Mouse (Mus musculus): Measurements from ENCODE around the gene Clrn1. TPM values are rescaled to one million over a fixed set of nuclear protein-coding genes. Genes with fewer than 3 reads are reported as not detected.

Gene Clrn1
- polyA plus RNA-seq, 1 experiment from 2014 or later, result 0.08 TPM

- Histone ChIP-seq H3K27ac (ENCODE audit: low read length) (no peak overlapping the region), H3K9me3 (ENCODE audit: control insufficient read depth, low read length) (no peaks in the 10 kb centered on the region), H3K27me3 (ENCODE audit: control insufficient read depth, insufficient read depth, low read depth, low read length) (no peaks in the 10 kb centered on the region), H3K4me3 (ENCODE audit: low read length) (no peak overlapping the region), H3K4me2 (ENCODE audit: low read depth, low read length) (no peak overlapping the region), H3K4me1 (replicated peaks; ENCODE audit: control insufficient read depth, insufficient read depth, low read length) (no peaks in the 10 kb centered on the region), H3K36me3 (ENCODE audit: control insufficient read depth, insufficient read depth, low read length) (no peaks in the 10 kb centered on the region), H3K9ac (ENCODE audit: low read length) (no peak overlapping the region)
- ATAC-seq (ENCODE audit: low read depth), result no peak
- 33% methylated on average over 1 of the region's 1 CpGs for WGBS
Measured at GRCm38 (mm10) chr3:58843415-58843814, 41.7 kb downstream of the Clrn1 start.

GRCm38 (mm10) chr3:58833442-58834160 lies 51.5 kb downstream of the Clrn1 start:
- no peak for ATAC-seq (ENCODE audit: low read depth)
- no peak overlapping the region for H3K4me2 ChIP-seq (ENCODE audit: low read depth, low read length)
- no peaks in the 10 kb centered on the region for H3K4me1 ChIP-seq (replicated peaks; ENCODE audit: control insufficient read depth, insufficient read depth, low read length)
- H3K27me3 ChIP-seq (ENCODE audit: control insufficient read depth, insufficient read depth, low read depth, low read length), result no peaks in the 10 kb centered on the region
- H3K27ac ChIP-seq (ENCODE audit: low read length), result no peak overlapping the region
- H3K4me3 ChIP-seq (ENCODE audit: low read length), result no peak overlapping the region
- no peaks in the 10 kb centered on the region for H3K9me3 ChIP-seq (ENCODE audit: control insufficient read depth, low read length)
- H3K36me3 ChIP-seq (ENCODE audit: control insufficient read depth, insufficient read depth, low read length), result no peaks in the 10 kb centered on the region
- no peak overlapping the region for H3K9ac ChIP-seq (ENCODE audit: low read length)
- 82% methylated on average over 5 of the region's 5 CpGs for WGBS

GRCm38 (mm10) chr3:58832888-58833287 lies 52.3 kb downstream of the Clrn1 start:
- Histone ChIP-seq H3K4me2 (ENCODE audit: low read depth, low read length) (no peak overlapping the region), H3K27ac (ENCODE audit: low read length) (no peak overlapping the region), H3K9me3 (ENCODE audit: control insufficient read depth, low read length) (no peaks in the 10 kb centered on the region), H3K27me3 (ENCODE audit: control insufficient read depth, insufficient read depth, low read depth, low read length) (no peaks in the 10 kb centered on the region), H3K4me1 (replicated peaks; ENCODE audit: control insufficient read depth, insufficient read depth, low read length) (no peaks in the 10 kb centered on the region), H3K36me3 (ENCODE audit: control insufficient read depth, insufficient read depth, low read length) (no peaks in the 10 kb centered on the region), H3K4me3 (ENCODE audit: low read length) (no peak overlapping the region), H3K9ac (ENCODE audit: low read length) (no peak overlapping the region)
- no peak for ATAC-seq (ENCODE audit: low read depth)
- WGBS, result 70% methylated on average over 2 of the region's 2 CpGs

- no peaks in the 10 kb centered on the region for H3K36me3 ChIP-seq (ENCODE audit: control insufficient read depth, insufficient read depth, low read length)
- H3K27ac ChIP-seq (ENCODE audit: low read length), result no peak overlapping the region
- no peak overlapping the region for H3K9ac ChIP-seq (ENCODE audit: low read length)
- WGBS, result 68% methylated on average over 5 of the region's 5 CpGs
- H3K4me3 ChIP-seq (ENCODE audit: low read length), result no peak overlapping the region
- H3K27me3 ChIP-seq (ENCODE audit: control insufficient read depth, insufficient read depth, low read depth, low read length), result no peaks in the 10 kb centered on the region
- no peak overlapping the region for H3K4me2 ChIP-seq (ENCODE audit: low read depth, low read length)
- no peaks in the 10 kb centered on the region for H3K4me1 ChIP-seq (replicated peaks; ENCODE audit: control insufficient read depth, insufficient read depth, low read length)
- no peak for ATAC-seq (ENCODE audit: low read depth)
- no peaks in the 10 kb centered on the region for H3K9me3 ChIP-seq (ENCODE audit: control insufficient read depth, low read length)
Measured at GRCm38 (mm10) chr3:58831586-58831985, 53.6 kb downstream of the Clrn1 start.

- no peaks in the 10 kb centered on the region for H3K9me3 ChIP-seq (ENCODE audit: control insufficient read depth, low read length)
- no peak for ATAC-seq (ENCODE audit: low read depth)
- no peak overlapping the region for H3K4me2 ChIP-seq (ENCODE audit: low read depth, low read length)
- H3K27ac ChIP-seq (ENCODE audit: low read length), result no peak overlapping the region
- no peaks in the 10 kb centered on the region for H3K27me3 ChIP-seq (ENCODE audit: control insufficient read depth, insufficient read depth, low read depth, low read length)
- H3K4me3 ChIP-seq (ENCODE audit: low read length), result no peak overlapping the region
- no peak overlapping the region for H3K9ac ChIP-seq (ENCODE audit: low read length)
- no peaks in the 10 kb centered on the region for H3K36me3 ChIP-seq (ENCODE audit: control insufficient read depth, insufficient read depth, low read length)
- no peaks in the 10 kb centered on the region for H3K4me1 ChIP-seq (replicated peaks; ENCODE audit: control insufficient read depth, insufficient read depth, low read length)
- WGBS, result 75% methylated on average over 1 of the region's 1 CpGs
Measured at GRCm38 (mm10) chr3:58829926-58830325, 55.2 kb downstream of the Clrn1 start.

- no peak overlapping the region for H3K9ac ChIP-seq (ENCODE audit: low read length)
- no peaks in the 10 kb centered on the region for H3K27me3 ChIP-seq (ENCODE audit: control insufficient read depth, insufficient read depth, low read depth, low read length)
- H3K9me3 ChIP-seq (ENCODE audit: control insufficient read depth, low read length), result no peaks in the 10 kb centered on the region
- H3K36me3 ChIP-seq (ENCODE audit: control insufficient read depth, insufficient read depth, low read length), result no peaks in the 10 kb centered on the region
- no peaks in the 10 kb centered on the region for H3K4me1 ChIP-seq (replicated peaks; ENCODE audit: control insufficient read depth, insufficient read depth, low read length)
- no peak overlapping the region for H3K4me2 ChIP-seq (ENCODE audit: low read depth, low read length)
- H3K27ac ChIP-seq (ENCODE audit: low read length), result no peak overlapping the region
- 78% methylated on average over 14 of the region's 14 CpGs for WGBS
- no peak for ATAC-seq (ENCODE audit: low read depth)
- no peak overlapping the region for H3K4me3 ChIP-seq (ENCODE audit: low read length)
Measured at GRCm38 (mm10) chr3:58828366-58829153, 56.6 kb downstream of the Clrn1 start.

- H3K4me2 ChIP-seq (ENCODE audit: low read depth, low read length), result no peak overlapping the region
- H3K4me3 ChIP-seq (ENCODE audit: low read length), result no peak overlapping the region
- no peak for ATAC-seq (ENCODE audit: low read depth)
- H3K36me3 ChIP-seq (ENCODE audit: control insufficient read depth, insufficient read depth, low read length), result no peaks in the 10 kb centered on the region
- WGBS, result 54% methylated on average over 4 of the region's 4 CpGs
- no peak overlapping the region for H3K27ac ChIP-seq (ENCODE audit: low read length)
- H3K9ac ChIP-seq (ENCODE audit: low read length), result no peak overlapping the region
- H3K4me1 ChIP-seq (replicated peaks; ENCODE audit: control insufficient read depth, insufficient read depth, low read length), result no peaks in the 10 kb centered on the region
- H3K9me3 ChIP-seq (ENCODE audit: control insufficient read depth, low read length), result no peaks in the 10 kb centered on the region
- no peaks in the 10 kb centered on the region for H3K27me3 ChIP-seq (ENCODE audit: control insufficient read depth, insufficient read depth, low read depth, low read length)
Measured at GRCm38 (mm10) chr3:58826266-58826665, 58.9 kb downstream of the Clrn1 start.

- no peaks in the 10 kb centered on the region for H3K27me3 ChIP-seq (ENCODE audit: control insufficient read depth, insufficient read depth, low read depth, low read length)
- no peaks in the 10 kb centered on the region for H3K4me1 ChIP-seq (replicated peaks; ENCODE audit: control insufficient read depth, insufficient read depth, low read length)
- H3K4me3 ChIP-seq (ENCODE audit: low read length), result no peak within 1 kb of the TSS
- H3K36me3 ChIP-seq (ENCODE audit: control insufficient read depth, insufficient read depth, low read length), result no peaks in the 10 kb centered on the region
- no peak within 1 kb of the TSS for H3K27ac ChIP-seq (ENCODE audit: low read length)
- H3K9me3 ChIP-seq (ENCODE audit: control insufficient read depth, low read length), result no peaks in the 10 kb centered on the region
- WGBS, result 63% methylated on average over 4 of the region's 4 CpGs
- H3K9ac ChIP-seq (ENCODE audit: low read length), result no peak within 1 kb of the TSS
- no peak for ATAC-seq (ENCODE audit: low read depth)
- H3K4me2 ChIP-seq (ENCODE audit: low read depth, low read length), result no peak within 1 kb of the TSS
Measured at GRCm38 (mm10) chr3:58822211-58822610, 62.9 kb downstream of the Clrn1 start, which contains the start of gene Mindy4b-ps. Gene Mindy4b-ps (minus strand): TSS chr3:58822311.

- no peaks in the 10 kb centered on the region for H3K27me3 ChIP-seq (ENCODE audit: control insufficient read depth, insufficient read depth, low read depth, low read length)
- 51% methylated on average over 6 of the region's 6 CpGs for WGBS
- ATAC-seq (ENCODE audit: low read depth), result no peak
Measured at GRCm38 (mm10) chr3:58817337-58817736, 67.8 kb downstream of the Clrn1 start.

More at GRCm38 (mm10) chr3:58817337-58817736, 67.8 kb downstream of the Clrn1 start:
- no peaks in the 10 kb centered on the region for H3K9me3 ChIP-seq (ENCODE audit: control insufficient read depth, low read length)
- no peaks in the 10 kb centered on the region for H3K36me3 ChIP-seq (ENCODE audit: control insufficient read depth, insufficient read depth, low read length)
- no peak overlapping the region for H3K4me3 ChIP-seq (ENCODE audit: low read length)
- H3K4me1 ChIP-seq (replicated peaks; ENCODE audit: control insufficient read depth, insufficient read depth, low read length), result no peaks in the 10 kb centered on the region
- H3K27ac ChIP-seq (ENCODE audit: low read length), result no peak overlapping the region
- no peak overlapping the region for H3K9ac ChIP-seq (ENCODE audit: low read length)
- no peak overlapping the region for H3K4me2 ChIP-seq (ENCODE audit: low read depth, low read length)

All from lung, embryonic 16.5 days (tissue).